Mouse (Mus musculus) MEL (cell line): ENCODE results near the gene Ndufa5. TPM values are rescaled to one million over a fixed set of nuclear protein-coding genes. Genes with fewer than 3 reads are reported as not detected.

ENCODE experiments used
- DNase-seq: peaks from one replicate; pipeline ENCODE4 v3.0.0; 2011; ENCODE audit warnings: low read depth, low spot score
- H3K27ac ChIP-seq: 2 replicates; pipeline ENCODE4 v1.5.1; 2012; ENCODE audit warnings: low read depth, mild to moderate bottlenecking, control low read depth, low read length, moderate library complexity; ENCODE audit not compliant: control insufficient read depth
- H3K27me3 ChIP-seq, 2 experiments: fragments of 150-350 bp in 1 of 2; sonication (generic) in 1 of 2; 2 replicates each; pipeline ENCODE4 v1.6.1; 2012; ENCODE audit warnings: low read length in 2 of 2, mild to moderate bottlenecking in 2 of 2, improper control_type of control experiment in 1 of 2, moderate library complexity in 1 of 2; ENCODE audit not compliant: insufficient read depth in 2 of 2, control insufficient read depth in 1 of 2
- H3K36me3 ChIP-seq, 2 experiments: 2 replicates each; pipeline ENCODE4 v1.6.1; 2012 to 2014; ENCODE audit warnings: low read length in 2 of 2, improper control_type of control experiment in 1 of 2, inconsistent platforms in 1 of 2, mild to moderate bottlenecking in 1 of 2; ENCODE audit not compliant: insufficient read depth in 2 of 2, control insufficient read depth in 1 of 2
- H3K4me1 ChIP-seq, 2 experiments: fragments of 150-350 bp in 1 of 2; sonication (generic) in 1 of 2; 2 replicates each; pipeline ENCODE4 v1.6.1; 2012; ENCODE audit warnings: low read length in 2 of 2, improper control_type of control experiment in 1 of 2, mild to moderate bottlenecking in 1 of 2; ENCODE audit not compliant: insufficient read depth in 2 of 2, control insufficient read depth in 1 of 2
- H3K4me3 ChIP-seq, 2 experiments: fragments of 150-350 bp in 1 of 2; sonication (generic) in 1 of 2; 2 replicates each; pipeline ENCODE4 v1.5.1; 2012; ENCODE audit warnings: low read depth in 2 of 2, low read length in 2 of 2, mild to moderate bottlenecking in 2 of 2, moderate library complexity in 2 of 2, control low read depth in 1 of 2, improper control_type of control experiment in 1 of 2; ENCODE audit not compliant: control insufficient read depth in 1 of 2, insufficient read depth in 1 of 2
- H3K79me2 ChIP-seq: 2 replicates; pipeline ENCODE4 v1.6.1; 2012; ENCODE audit warnings: mild to moderate bottlenecking, low read length, moderate library complexity; ENCODE audit not compliant: control insufficient read depth, poor library complexity, insufficient read depth
- H3K9ac ChIP-seq: 2 replicates; pipeline ENCODE4 v1.6.1; 2012; ENCODE audit warnings: low read depth, mild to moderate bottlenecking, control low read depth, low read length, moderate library complexity; ENCODE audit not compliant: control insufficient read depth, poor library complexity, severe bottlenecking
- H3K9me3 ChIP-seq: fragments of 150-350 bp; sonication (generic); replicated peaks from 2 replicates; pipeline ENCODE4 v1.6.1; 2012; ENCODE audit warnings: mild to moderate bottlenecking, low read length, improper control_type of control experiment, moderate library complexity; ENCODE audit not compliant: insufficient read depth
- CHD2 ChIP-seq: IDR thresholded peaks from 2 replicates; pipeline ENCODE4 v1.6.1; 2011; ENCODE audit warnings: low read length, improper control_type of control experiment
- CTCF ChIP-seq, 3 experiments: IDR thresholded peaks in 2 of 3; conservative IDR thresholded peaks in 1 of 3; 2 replicates each; pipeline ENCODE4 v1.5.1; 2011 to 2012; ENCODE audit warnings: low read length in 3 of 3, low read depth in 2 of 3, mild to moderate bottlenecking in 2 of 3, improper control_type of control experiment in 1 of 3, inconsistent platforms in 1 of 3, mixed read lengths in 1 of 3, moderate library complexity in 1 of 3; ENCODE audit not compliant: control insufficient read depth in 1 of 3, insufficient read depth in 1 of 3, poor library complexity in 1 of 3, severe bottlenecking in 1 of 3
- E2F4 ChIP-seq: IDR thresholded peaks from 2 replicates; pipeline ENCODE4 v1.6.1; 2011; ENCODE audit warnings: low read depth, low read length, improper control_type of control experiment, borderline replicate concordance
- ELF1 ChIP-seq: IDR thresholded peaks from 2 replicates; pipeline ENCODE4 v1.6.1; 2014; ENCODE audit warnings: low read depth, mild to moderate bottlenecking, inconsistent platforms, low read length, improper control_type of control experiment, moderate library complexity
- EP300 ChIP-seq, 2 experiments: IDR thresholded peaks; 2 replicates each; pipeline ENCODE4 v1.6.1; 2011; ENCODE audit warnings: improper control_type of control experiment in 2 of 2, low read length in 2 of 2, low read depth in 1 of 2, mild to moderate bottlenecking in 1 of 2
- ETS1 ChIP-seq: IDR thresholded peaks from 2 replicates; pipeline ENCODE4 v1.6.1; 2012; ENCODE audit warnings: low read depth, mild to moderate bottlenecking, inconsistent platforms, low read length, improper control_type of control experiment, moderate library complexity
- GABPA ChIP-seq: IDR thresholded peaks from 2 replicates; pipeline ENCODE4 v1.6.1; 2012; ENCODE audit warnings: low read depth, mild to moderate bottlenecking, inconsistent platforms, low read length, improper control_type of control experiment, moderate library complexity
- KAT2A ChIP-seq: conservative IDR thresholded peaks from 2 replicates; pipeline ENCODE4 v1.6.1; 2012; ENCODE audit warnings: low read depth, low read length, improper control_type of control experiment, inconsistent platforms
- MAFK ChIP-seq: IDR thresholded peaks from 2 replicates; pipeline ENCODE4 v1.6.1; 2011; ENCODE audit warnings: low read depth, mild to moderate bottlenecking, low read length, improper control_type of control experiment, borderline replicate concordance
- MAX ChIP-seq: IDR thresholded peaks from 2 replicates; pipeline ENCODE4 v1.6.1; 2011; ENCODE audit warnings: low read length, improper control_type of control experiment
- MAZ ChIP-seq: IDR thresholded peaks from 2 replicates; pipeline ENCODE4 v1.6.1; 2012; ENCODE audit warnings: low read depth, mild to moderate bottlenecking, inconsistent platforms, low read length, improper control_type of control experiment
- MYB ChIP-seq: IDR thresholded peaks from 2 replicates; pipeline ENCODE4 v1.6.1; 2011; ENCODE audit warnings: mild to moderate bottlenecking, low read depth, low read length, improper control_type of control experiment
- MYC ChIP-seq: IDR thresholded peaks from 2 replicates; pipeline ENCODE4 v1.6.1; 2011; ENCODE audit warnings: low read depth, mild to moderate bottlenecking, low read length, improper control_type of control experiment, moderate library complexity
- NELFE ChIP-seq: IDR thresholded peaks from 2 replicates; pipeline ENCODE4 v1.6.1; 2011; ENCODE audit warnings: low read depth, low read length, improper control_type of control experiment
- POLR2A ChIP-seq, 2 experiments: IDR thresholded peaks; 2 replicates each; pipeline ENCODE4 v1.6.1; 2011 to 2012; ENCODE audit warnings: low read length in 2 of 2, mild to moderate bottlenecking in 2 of 2, control low read depth in 1 of 2, improper control_type of control experiment in 1 of 2, low read depth in 1 of 2, moderate library complexity in 1 of 2; ENCODE audit not compliant: control insufficient read depth in 1 of 2, insufficient read depth in 1 of 2, poor library complexity in 1 of 2
- RAD21 ChIP-seq: IDR thresholded peaks from 2 replicates; pipeline ENCODE4 v1.6.1; 2011; ENCODE audit warnings: mild to moderate bottlenecking, low read depth, low read length, improper control_type of control experiment
- SIN3A ChIP-seq: IDR thresholded peaks from 2 replicates; pipeline ENCODE4 v1.6.1; 2012; ENCODE audit warnings: low read length, improper control_type of control experiment, inconsistent platforms
- TAL1 ChIP-seq: IDR thresholded peaks from 2 replicates; pipeline ENCODE4 v1.6.1; 2012; ENCODE audit warnings: mild to moderate bottlenecking, inconsistent platforms, low read length, moderate library complexity, mixed read lengths
- TBP ChIP-seq: IDR thresholded peaks from 2 replicates; pipeline ENCODE4 v1.8.0; 2011; ENCODE audit warnings: low read depth, low read length, improper control_type of control experiment
- USF2 ChIP-seq, 2 experiments: IDR thresholded peaks; 2 replicates each; pipeline ENCODE4 v1.6.1; 2011 to 2012; ENCODE audit warnings: improper control_type of control experiment in 2 of 2, low read length in 2 of 2, borderline replicate concordance in 1 of 2, inconsistent platforms in 1 of 2, low read depth in 1 of 2, mild to moderate bottlenecking in 1 of 2; ENCODE audit not compliant: insufficient read depth in 1 of 2
- ZC3H11A ChIP-seq: IDR thresholded peaks from 2 replicates; pipeline ENCODE4 v1.6.1; 2012; ENCODE audit warnings: low read depth, mild to moderate bottlenecking, inconsistent platforms, low read length, improper control_type of control experiment
- ZKSCAN1 ChIP-seq: IDR thresholded peaks from 2 replicates; pipeline ENCODE4 v1.6.1; 2012; ENCODE audit warnings: low read depth, mild to moderate bottlenecking, inconsistent platforms, low read length, improper control_type of control experiment, moderate library complexity
- ZMIZ1 ChIP-seq: IDR thresholded peaks from 2 replicates; pipeline ENCODE4 v1.6.1; 2012; ENCODE audit warnings: low read depth, mild to moderate bottlenecking, inconsistent platforms, low read length, improper control_type of control experiment, moderate library complexity
- ZNF384 ChIP-seq: IDR thresholded peaks from 2 replicates; pipeline ENCODE4 v1.6.1; 2012; ENCODE audit warnings: low read depth, mild to moderate bottlenecking, inconsistent platforms, low read length, improper control_type of control experiment
- polyA plus RNA-seq, 2 experiments: library from polyadenylated mRNA; stranded (reverse) in 1 of 2; unstranded in 1 of 2; fragments of >175 nt in 1 of 2; fragments of >200 nt in 1 of 2; gene quantifications; 2 replicates each; pipeline versions ENCODE4 v1.2.1 to v1.2.4; 2012; ENCODE audit warnings: low replicate concordance in 2 of 2, low read depth in 1 of 2; ENCODE audit not compliant: insufficient read length in 2 of 2, insufficient read depth in 1 of 2, missing spikeins in 1 of 2
- total RNA-seq: library from RNA; depleted of rRNA; stranded (reverse); fragments of 300-350 nt; gene quantifications from 2 replicates; pipeline ENCODE4 v1.2.3, GENCODE M21; 2012

The Ndufa5 gene
- total and polyA plus RNA-seq, 3 experiments: 225 to 235 TPM; not detected in 1

GRCm38 (mm10) chr6:24530166-24530565, 2.4 kb upstream of the Ndufa5 start (continued):
- TF ChIP-seq POLR2A (IDR thresholded peaks at IDR 0.05; ENCODE audit: control insufficient read depth in 1 of 2, insufficient read depth in 1 of 2, low read depth in 1 of 2, low read length in 2 of 2, poor library complexity in 1 of 2) (no peak), EP300 (IDR thresholded peaks at IDR 0.05; ENCODE audit: low read depth in 1 of 2, low read length in 2 of 2) (no peak), ZMIZ1 (no peak), TBP (no peak), USF2 (IDR thresholded peaks at IDR 0.05; ENCODE audit: borderline replicate concordance in 1 of 2, insufficient read depth in 1 of 2, low read depth in 1 of 2, low read length in 2 of 2) (no peak)

DNA sequence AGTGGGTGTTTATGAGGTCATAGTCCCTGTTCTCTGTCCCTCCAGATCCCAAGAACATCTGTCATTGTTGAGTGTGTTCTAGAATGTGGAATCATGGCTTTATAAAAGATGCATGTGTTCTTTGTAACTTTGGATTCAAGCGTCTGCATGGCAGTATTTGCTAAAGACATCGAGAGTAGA, 141 bp upstream of the Ndufa5 start, which contains the start of gene Asb15:
Gene Asb15 (plus strand): TSS at position 81 of the 180 bp plus-strand sequence.
- Histone ChIP-seq H3K79me2 (peaks cover 15% of the 10 kb centered on the region), H3K9ac (peak within 1 kb of the TSS; percentile 86), H3K27me3 (no peaks in the 10 kb centered on the region)
- no peak for TF ChIP-seq MYB
- TF ChIP-seq ZMIZ1: no peak
- no peak for TF ChIP-seq ETS1
- TF ChIP-seq NELFE: no peak
- TF ChIP-seq MAFK: no peak
- TF ChIP-seq MYC: no peak
- TF ChIP-seq EP300 (IDR thresholded peaks at IDR 0.05; ENCODE audit: low read depth in 1 of 2, low read length in 2 of 2): no peak
- TF ChIP-seq ZNF384: no peak
- TF ChIP-seq KAT2A: no peak
- no peak for TF ChIP-seq GABPA
- no peak for TF ChIP-seq TAL1
- TF ChIP-seq, all 39 proteins: peak for 0
- peak within 1 kb of the TSS; percentile 77 for H3K27ac ChIP-seq
- no peaks in the 10 kb centered on the region for H3K9me3 ChIP-seq
- H3K36me3 ChIP-seq: peaks cover 1 to 17% of the 10 kb centered on the region in 2 experiments; a peak in 2 of 4 replicates
- peaks cover 2 to 21% of the 10 kb centered on the region in 2 experiments; a peak in 3 of 4 replicates for H3K4me1 ChIP-seq
- H3K4me3 ChIP-seq: peak within 1 kb of the TSS; percentile 70 to 79
- no peak for DNase-seq

DNA sequence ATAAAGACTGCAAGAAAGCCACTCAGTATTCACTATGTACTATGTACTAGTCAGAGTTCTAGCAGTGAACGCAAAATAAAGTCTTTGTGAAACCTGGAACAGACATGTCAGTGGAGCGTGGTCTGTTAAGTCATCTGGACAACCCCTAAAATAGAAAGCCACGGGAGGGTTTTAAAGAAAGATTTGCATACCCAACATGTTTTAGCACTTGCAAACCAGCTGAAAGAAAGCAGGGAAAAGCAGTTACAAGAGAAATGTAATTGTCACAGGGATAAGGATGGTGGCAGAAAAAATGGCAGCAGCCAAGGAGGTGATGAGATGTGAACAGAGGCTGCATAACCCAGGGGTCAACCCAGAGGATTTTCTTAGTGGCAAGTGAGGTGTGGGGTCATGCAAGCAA, 2.1 kb downstream of the Ndufa5 start:
- Histone ChIP-seq H3K27ac (no peak overlapping the region), H3K4me3 (no peak overlapping the region), H3K27me3 (no peaks in the 10 kb centered on the region), H3K79me2 (peaks cover 15% of the 10 kb centered on the region), H3K9ac (no peak overlapping the region), H3K4me1 (peaks cover 2 to 20% of the 10 kb centered on the region in 2 experiments; a peak in 3 of 4 replicates), H3K9me3 (no peaks in the 10 kb centered on the region), H3K36me3 (peaks cover 3 to 16% of the 10 kb centered on the region in 2 experiments; a peak in 3 of 4 replicates)
- DNase-seq: no peak
- TF ChIP-seq ZC3H11A (no peak), EP300 (IDR thresholded peaks at IDR 0.05; ENCODE audit: low read depth in 1 of 2, low read length in 2 of 2) (no peak), ETS1 (no peak), MAFK (no peak), RAD21 (no peak), ELF1 (no peak), E2F4 (no peak), MAZ (no peak), ZKSCAN1 (no peak), MAX (no peak), CHD2 (no peak), ZMIZ1 (no peak), SIN3A (no peak), CTCF (IDR thresholded peaks at IDR 0.05 in 2 of 3, conservative IDR thresholded peaks at IDR 0.05 in 1 of 3; ENCODE audit: control insufficient read depth in 1 of 3, insufficient read depth in 1 of 3, low read depth in 2 of 3, low read length in 3 of 3, poor library complexity in 1 of 3, severe bottlenecking in 1 of 3) (no peak)
